Mouse (Mus musculus) heart, adult 8-10 months (tissue): ENCODE data around the gene Gdf11. TPM values are rescaled to one million over a fixed set of nuclear protein-coding genes. Genes with fewer than 3 reads are reported as not detected.
A peak's percentile ranks its signal among the peaks of the same experiment; 100 is the strongest.

Experiments
- DNase-seq: peaks from one replicate; pipeline ENCODE4 v3.0.0; 2022; ENCODE audit warnings: low spot score
- total RNA-seq, 4 experiments: library from RNA; stranded (reverse); gene quantifications; 2 replicates each; pipeline ENCODE4 v1.2.4; 2022

The Gdf11 gene
- total RNA-seq, 4 experiments from 2014 or later: 1.3 to 3.0 (median 1.9) TPM

DNA sequence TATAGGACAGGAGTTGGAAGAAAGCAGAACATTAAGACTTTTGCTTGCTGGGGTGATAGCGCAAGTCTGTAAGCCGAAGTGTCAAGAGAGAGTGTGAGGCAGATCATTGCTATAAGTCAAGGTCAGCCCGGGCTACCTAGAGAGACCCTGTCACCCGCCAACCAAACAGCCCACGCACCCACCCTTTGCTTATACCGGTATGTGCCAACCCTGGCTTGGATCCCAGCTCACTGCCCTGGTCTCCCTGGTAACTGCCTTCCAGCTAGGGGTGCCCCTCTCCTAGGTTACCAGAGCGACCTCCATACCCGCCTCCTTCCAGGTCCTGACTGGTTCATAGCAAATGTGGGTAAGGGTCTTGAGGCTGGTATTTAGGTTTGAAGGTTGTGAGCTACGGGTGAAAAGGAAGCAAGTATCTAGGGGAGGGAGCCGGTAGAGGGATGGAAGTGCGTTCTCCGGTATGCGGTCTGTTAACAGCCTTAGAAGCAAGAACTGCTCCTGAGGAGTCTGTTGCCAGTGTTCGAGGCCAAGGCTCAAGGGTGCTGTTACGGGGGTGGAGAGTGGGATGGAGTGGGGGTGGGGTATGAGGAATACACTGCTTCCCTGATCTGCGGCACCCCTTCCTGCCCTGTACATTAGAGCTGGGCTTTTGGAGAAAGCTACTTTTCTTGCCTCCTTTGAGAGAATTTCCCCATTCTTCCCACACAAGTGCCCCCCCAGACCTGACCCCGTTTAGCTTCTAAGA lies 4.6 kb upstream of the Gdf11 start:
- no peak for DNase-seq

DNA sequence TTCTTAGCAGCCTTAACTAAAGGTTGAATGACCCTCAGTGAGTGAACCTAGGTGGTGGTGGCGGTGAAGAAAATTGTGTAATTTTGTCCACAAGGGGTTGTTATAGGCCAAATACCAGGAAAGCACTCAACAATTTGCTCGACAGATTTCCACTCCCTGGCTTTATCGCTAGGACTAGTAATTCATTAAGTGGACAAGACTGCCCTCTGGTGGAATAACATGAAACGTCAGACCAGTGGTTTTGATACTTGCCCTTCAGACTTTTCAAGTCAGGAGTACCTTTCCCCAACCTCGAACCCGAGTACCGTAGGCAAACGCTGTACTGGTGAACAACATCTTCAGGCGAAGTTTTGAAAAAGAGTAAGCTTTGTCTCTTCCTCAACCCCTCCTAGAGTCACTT lies 3.9 kb upstream of the Gdf11 start:
- peak; percentile 89 for DNase-seq

DNA sequence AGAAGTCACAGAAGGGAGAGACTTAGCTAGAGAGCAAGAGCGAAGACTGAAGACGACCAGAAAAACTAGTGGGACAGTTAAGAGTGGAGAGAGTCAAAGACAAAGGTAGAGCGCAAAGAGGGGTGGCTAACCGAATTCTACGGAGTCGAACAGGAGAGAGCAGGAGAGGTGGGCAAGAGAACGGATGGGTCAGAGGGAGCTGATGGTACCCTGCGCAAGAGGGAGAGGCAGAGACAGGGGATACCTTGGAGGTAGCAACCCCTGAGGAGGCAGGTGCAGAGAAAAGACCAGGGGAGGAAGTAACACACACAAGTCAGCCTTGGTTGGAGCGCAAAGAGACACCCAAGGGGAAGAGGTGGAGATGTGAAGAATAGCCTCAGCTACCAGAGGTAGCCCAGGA lies 728 bp upstream of the Gdf11 start:
- no peak for DNase-seq

DNA sequence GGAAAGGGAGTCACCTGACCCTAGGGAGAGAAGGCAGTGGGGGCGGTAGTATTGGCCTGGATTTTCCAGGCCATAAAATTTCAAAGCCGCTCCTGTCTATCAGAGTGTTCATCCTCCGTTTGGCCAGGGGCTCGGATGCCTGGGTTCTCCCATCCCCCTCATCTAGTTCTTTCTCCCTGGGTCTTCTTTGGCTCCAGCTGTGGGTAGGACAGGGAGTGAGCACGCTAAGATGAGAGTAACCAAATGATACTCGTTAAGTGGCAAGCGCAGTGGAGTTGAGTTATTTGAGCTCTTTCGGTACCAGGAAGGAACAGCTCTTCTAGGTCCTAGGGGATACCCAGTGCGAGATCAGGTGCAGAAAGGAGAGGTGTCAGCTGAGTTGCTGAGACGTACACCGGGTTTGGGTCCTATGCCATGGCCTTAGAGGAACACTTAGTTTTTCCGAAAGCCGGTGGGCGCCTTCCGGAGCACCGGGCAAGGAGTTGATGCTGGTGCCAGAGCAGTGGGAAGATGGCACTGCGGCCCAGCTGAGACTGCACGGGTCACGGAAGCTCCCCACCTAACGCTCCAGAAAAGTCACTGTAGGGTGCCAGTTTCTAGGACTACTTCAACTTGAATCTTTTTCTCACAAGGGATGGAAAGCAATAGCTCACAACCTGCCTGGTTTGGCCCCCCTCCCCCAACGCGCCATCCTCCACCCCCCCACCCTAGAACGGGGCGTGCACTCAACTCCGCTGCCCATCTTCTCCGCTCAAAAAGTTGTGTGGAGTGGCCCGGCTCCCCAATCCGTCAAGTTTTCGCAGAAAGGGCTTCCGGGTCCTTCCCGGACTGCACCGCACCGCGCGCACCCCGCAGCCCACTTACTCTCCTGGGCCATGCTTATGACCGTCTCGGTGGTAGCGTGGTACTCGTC lies 879 bp downstream of the Gdf11 start:
- DNase-seq: no peak

DNA sequence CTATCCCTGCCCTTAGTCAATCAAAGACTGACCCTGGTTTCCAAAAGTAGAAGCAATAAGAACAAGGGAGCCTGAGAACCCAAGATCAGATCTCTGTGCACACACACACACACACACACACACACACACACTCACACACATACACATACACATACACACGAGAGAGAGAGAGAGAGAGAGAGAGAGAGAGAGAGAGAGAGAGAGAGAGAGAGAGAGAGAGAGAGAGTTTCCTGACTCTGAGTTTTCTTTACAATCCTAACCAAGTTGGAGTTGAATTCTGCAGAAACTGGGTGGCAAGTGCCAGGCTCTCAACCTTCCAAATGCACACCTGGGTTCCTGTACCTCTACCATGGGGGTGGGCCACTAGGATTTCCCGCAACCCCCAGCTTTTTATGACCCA lies 1.7 kb downstream of the Gdf11 start:
- no peak for DNase-seq

DNA sequence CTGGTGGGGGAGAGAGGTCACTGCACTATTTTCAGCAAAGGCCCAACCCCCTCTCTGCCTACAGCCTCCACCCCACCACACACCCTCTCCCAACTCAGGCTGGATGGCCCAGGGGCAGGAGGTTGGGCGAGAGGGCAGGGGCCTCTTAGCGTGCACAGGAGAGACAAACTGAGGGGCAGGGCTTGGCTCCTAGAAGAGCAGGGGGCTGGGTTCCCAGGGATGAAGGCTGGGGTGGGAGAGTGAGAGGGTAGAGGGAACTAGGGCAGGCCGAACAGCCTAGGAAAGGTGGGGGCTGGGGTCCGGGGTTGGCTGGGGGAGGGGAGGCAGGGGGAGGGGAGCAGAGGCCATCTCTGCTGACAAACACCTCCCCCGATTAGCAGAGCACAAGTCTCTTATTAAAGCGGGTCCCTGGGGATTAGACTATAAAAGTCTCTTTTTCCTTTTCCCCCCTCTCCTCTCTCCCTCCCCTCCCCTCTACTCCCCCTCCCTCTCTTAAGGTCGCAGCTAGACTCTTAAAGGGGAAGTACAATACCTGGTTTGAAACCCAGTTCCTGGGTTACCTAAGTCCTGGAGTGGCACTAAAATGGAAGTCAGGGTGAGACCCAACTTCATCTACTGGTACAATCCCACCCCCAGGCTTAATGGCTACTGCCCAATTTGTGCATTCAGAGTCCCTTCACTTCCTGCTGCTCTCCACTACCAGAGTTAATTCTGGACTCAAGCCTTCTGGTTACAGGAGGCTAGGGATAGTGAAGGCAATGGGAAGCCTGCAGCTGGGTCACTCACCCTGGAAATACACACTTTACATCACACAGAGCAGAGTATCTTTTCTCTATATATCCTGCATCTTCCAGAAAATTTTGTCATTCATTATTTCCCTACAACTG lies 2.3 kb downstream of the Gdf11 start:
- DNase-seq: no peak

DNA sequence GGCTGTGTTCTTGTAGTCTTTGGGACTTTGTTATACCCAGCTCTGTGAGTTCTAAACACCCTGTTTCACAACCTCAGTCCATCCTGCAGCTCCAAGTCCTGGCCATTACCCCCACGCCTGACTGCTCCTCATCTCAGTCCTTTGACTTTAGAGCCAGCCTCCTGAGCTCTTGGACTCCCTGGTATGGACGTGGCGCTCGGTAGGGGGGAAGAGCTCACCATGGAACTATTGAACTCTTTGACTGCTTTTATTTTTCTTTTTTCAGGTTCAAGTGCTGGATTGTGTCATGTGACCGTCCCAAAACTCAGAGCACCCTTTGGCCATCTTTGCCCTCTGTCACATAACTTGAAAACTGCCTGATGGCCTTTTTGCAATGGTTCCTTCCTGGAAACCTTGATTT lies 9.5 kb downstream of the Gdf11 start:
- no peak for DNase-seq

DNA sequence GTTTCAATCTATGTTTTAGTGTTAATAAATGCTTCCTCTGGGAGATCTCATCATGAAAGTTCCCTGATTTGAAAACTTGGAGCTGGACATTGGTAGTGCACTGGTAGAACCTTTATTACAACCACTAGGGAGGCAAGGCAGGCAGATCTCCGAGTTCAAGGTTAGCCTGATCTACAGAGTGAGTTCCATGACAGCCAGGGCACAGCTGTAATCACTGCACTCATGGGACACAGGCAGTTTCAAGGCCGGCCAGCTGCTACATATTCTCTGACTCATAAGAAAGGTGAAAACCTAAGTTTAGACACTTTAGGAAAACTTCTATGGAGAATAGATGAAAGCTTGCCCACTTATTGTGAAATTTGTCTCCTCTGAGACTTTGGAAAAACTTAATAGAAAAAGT lies 12.7 kb downstream of the Gdf11 start:
- DNase-seq: no peak

DNA sequence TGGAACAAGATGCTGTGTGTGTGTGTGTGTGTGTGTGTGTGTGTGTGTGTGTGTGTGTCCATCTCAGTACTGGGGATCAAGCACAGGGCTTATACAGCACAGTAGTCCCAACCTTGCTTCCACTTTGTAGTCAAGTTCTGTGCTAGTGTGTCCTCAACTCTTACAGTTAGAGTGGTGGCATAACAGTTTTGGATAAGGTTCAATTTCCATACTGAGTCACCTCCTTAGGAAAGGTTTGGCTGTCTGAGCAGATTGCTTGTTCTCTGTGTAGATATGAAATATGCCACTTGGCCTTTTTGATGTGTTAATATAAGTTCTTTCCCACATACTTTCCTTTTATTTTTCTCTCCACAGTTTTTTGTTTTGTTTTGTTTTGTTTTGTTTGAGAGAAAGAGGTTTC lies 13.2 kb downstream of the Gdf11 start:
- no peak for DNase-seq

DNA sequence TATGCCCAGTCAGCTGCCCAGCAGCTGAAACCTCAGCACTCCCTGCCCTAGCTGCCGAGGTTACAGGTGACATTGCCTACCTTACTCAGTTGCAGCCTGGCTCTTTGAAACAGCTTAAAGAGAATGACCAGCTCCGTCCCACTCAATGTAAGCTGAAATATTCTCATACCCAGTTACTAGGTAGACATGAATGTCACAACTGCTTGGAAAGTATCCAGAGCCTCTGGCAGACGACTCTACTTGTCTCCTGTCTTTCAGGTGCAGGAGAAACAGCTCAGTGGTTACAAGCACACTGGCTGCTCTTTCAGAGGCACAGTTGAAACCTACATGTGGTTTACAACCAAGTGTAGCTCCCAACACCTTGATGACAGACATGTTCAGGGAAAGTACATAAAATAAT lies 21.2 kb downstream of the Gdf11 start:
- no peak for DNase-seq

DNA sequence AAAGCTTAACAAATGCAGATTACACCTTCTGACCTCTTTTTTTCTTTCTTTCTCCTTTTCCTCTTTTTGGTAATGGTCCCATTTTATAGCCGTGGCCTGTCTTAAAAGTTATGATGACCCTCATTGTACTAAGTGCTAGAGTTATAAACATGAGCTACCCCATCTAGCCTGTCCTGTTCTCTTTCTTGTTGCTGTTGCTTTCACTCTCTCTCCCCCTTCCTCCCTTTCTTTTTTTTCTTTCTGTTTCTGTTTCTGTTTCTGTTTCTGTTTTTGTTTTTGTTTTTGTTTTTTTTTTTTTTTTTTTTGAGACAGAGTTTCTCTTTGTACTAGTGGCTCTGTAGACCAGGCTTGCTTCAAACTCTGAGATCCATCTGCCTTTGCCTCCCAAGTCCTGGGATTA lies 25.0 kb downstream of the Gdf11 start:
- DNase-seq: no peak

DNA sequence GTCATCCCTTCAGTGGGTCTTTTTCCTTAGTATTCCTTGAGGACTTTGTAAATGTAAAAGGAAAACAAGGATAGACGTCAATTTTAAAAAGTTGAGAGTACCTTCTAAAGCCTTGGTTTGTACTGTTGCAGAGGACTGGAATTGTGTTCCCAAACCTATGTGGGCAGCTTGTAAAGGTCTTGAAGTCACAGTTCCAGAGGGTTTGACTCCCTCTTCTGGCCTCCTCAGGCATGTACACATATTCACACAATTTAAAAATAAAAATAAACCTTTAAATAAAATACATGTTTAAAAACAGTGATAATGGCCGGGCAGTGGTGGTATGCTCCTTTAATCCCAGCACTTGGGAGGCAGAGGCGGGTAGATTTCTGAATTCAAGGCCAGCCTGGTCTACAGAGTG lies 25.5 kb downstream of the Gdf11 start:
- no peak for DNase-seq

DNA sequence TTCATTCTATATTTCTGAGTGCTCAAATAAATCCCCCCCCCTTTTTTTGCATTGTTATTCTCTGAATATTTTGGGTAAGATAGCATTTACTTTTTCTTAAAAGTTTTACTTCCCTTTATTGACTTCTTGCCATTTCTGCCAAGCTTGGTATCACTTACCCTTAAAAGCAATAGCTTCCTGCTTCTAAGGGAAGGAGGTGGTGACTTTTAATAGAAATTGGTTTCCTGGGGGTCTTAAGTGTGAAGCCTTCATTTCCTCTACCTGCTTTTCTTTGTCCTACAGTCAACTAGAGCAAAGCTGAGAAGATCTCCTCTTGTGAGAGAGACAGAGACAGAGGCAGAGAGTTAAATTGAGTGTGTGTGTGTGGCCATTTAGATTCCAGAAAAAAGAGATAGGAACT lies 30.3 kb downstream of the Gdf11 start:
- no peak for DNase-seq

DNA sequence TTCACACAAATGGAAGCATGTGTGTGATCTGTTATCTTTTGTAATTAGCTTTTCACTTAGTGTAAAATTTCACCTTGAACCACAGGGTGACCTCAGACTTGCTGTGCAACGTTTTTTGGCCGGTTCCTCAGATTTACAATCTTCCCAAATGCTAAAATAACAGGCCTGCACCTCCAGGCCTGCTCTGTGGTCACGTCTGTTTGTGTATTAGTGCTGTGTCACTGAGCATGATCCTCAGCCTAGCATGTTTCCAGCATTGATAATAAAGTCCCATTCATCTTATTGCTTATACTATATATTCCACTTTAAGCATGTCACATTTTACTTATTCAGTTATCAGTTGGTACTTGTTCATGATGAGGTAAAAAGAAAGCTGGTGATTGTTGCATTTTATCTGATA lies 41.2 kb downstream of the Gdf11 start:
- DNase-seq: no peak

DNA sequence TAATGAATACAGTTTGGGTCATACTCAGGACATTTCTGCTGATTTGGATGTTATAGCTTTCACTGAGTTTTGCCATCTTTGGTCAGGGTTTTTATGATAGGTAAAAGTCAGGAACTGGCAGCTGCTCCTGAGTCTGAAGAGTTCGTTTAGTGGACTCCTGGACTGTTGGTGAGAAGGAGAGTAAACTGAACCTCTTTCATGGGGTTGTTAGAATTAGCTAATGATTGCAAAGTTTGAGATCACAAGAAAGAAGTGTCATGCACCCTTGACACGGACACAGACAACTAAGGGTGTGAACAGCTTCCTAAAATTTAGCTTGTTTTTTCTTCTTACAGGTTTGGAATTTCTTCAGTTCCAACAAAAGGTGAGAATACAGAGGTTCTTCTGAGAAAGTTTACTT lies 43.1 kb downstream of the Gdf11 start:
- no peak for DNase-seq

DNA sequence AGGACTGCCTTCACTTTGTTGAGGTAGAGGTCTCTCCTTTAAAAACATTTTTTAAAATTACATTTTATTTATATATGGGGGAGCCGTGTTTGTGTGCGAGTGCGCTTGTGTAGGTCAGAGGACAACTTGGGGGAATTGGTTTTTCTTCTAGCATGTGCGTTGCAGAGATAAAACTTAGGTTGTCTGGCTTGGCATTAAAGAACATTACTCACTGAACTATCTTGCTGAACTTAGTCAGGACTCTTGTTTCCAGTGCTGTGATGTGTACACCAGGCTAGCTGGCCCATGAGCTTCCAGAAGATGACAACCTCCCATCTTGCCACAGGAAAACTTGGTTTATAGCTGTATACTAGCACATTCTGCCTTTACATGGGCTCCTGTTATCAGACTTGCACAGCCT lies 44.9 kb downstream of the Gdf11 start:
- no peak for DNase-seq

DNA sequence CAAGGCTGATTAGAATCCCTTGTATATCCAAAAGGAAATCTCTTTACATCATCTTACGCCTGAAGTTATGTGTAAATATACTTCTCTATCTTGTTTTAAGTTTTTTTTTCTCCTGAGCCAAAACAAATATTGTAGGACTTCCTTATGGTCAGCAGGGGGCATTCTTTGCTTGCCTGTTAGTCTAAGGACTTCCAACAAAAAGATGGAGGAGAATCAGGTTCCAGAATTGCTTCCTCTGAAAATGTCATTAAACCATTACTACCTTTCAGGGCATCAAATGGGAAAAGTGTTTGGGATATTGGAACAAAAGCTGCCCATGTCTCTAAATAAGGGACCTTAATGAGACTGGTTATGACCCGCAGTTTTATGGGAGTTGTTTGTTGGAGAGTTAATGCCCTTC lies 46.0 kb downstream of the Gdf11 start:
- peak; percentile 19 for DNase-seq

DNA sequence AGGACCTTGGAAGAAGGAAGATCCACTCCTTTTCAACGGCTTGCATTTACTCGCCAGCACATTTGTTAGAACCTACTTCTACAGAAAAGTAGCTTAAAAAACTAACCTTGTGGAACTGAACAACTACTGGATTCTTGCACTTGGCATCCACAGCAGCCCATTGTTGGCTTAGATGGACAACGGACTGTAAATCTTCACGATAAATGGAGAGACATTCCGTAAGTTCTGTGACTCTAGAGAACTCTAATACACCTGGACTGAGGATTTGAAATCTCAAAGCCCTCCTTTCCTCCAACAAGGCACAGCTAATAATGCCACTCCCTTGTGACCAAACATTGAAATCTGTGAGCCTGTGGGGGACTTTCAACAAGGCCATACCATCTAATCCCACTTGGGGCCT lies 48.3 kb downstream of the Gdf11 start:
- no peak for DNase-seq

DNA sequence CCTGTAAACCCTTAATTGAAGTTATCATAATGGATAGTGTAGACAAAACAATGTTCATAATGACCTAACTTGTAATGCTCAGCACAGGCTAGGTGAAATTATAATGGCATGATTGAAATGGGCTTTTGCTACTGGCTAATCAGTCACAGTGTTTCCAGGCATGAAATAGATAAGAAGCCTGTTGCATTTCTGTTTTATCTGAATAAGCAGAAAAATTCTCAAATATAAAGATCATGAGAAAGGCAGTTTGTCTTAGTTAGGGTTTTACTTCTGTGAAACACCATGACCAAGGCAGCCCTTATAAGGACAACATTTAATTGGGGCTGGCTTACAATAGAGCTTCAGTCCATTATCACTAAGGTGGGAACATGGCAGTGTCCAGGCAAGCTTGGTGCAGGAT lies 50.9 kb downstream of the Gdf11 start:
- no peak for DNase-seq

DNA sequence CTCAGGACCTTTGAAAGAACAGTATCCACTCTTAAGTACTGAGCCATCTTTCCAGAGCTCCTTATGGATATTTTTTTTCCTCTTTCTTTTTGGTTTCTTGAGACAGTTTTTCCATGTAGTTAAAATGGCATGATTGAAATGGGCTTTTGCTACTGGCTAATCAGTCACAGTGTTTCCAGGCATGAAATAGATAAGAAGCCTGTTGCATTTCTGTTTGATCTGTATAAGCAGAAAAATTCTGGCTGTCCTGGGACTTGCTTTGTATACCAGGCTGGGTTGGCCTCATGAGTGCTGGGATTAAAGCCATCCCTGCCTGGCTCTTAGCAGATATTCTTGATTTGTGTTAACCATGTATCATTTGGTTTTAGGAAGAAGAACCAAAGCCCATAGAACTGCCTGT lies 52.1 kb downstream of the Gdf11 start:
- no peak for DNase-seq

DNA sequence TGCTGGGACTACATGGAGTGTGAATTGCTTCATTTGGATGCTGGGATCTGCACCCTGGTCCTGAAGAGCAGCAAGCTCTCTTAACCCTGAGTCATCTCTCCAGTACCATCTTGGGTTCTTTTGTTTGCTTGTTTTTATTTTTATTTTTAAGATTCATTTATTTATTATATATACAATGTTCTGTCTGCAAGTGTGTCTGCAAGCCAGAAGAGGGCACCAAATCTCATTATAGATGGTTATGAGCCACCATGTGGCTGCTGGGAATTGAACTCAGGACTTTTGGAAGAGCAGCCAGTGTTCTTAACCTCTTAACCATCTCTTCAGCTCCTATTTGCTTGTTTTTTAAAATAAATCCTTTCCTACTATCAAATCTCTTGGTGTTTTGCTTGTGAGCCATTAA lies 54.1 kb downstream of the Gdf11 start:
- DNase-seq: no peak
